Mouse (Mus musculus) lung, postnatal 10 days (tissue): ENCODE results near the gene Slc25a19.

Experiments
- DNase-seq: peaks from one replicate; pipeline ENCODE4 v3.0.0; 2021

Slc25a19 gene

DNA sequence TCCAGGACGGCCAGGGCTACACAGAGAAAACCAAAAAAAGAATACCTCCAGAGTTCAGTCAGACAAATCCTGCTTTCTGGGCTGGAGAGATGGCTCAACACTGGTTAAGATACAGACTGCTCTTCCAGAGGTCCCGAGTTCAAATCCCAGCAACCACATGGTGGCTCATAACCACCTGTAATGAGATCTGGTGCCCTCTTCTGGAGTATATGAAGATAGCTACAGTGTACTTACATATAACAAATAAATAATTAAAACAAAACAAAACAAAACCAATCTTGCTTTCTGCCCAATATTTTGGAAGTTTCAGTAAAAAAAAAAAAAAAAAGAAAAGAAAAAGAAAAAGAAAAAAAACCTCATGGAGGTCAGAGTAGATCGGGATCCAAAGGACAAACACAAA, 32.9 kb downstream of the Slc25a19 start:
- DNase-seq: no peak

DNA sequence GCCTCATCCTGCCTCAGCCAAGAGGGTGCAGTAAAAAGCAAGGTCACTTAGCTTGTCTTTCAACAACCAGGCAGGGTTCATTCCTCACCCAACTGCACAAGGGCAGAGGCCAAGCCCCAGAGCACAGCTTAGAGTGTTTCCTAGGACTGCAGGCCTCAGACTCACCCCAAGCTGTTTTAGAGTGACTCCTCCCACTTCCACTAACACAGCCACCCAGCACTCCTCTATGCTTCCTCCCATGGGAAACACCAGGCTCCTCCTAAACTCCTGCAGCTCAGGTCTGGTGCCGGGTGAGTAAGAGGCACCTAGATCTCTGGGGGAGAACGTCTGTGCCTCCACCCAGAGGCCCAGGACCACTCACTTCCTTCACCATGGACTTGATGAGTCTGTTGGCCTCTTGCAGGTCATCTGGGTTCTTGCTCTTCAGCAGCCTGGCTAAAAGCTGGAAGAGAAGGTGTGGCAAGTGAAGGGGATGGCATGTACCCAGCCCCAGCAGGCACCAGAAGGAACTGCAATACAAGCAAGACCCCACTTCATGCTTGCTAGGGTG, 37.5 kb downstream of the Slc25a19 start:
- DNase-seq: no peak

GRCm38 (mm10) chr11:115587984-115588383, 40.1 kb downstream of the Slc25a19 start:
- DNase-seq: no peak

- DNase-seq: no peak
Measured at GRCm38 (mm10) chr11:115586403-115586802, 41.7 kb downstream of the Slc25a19 start.

DNA sequence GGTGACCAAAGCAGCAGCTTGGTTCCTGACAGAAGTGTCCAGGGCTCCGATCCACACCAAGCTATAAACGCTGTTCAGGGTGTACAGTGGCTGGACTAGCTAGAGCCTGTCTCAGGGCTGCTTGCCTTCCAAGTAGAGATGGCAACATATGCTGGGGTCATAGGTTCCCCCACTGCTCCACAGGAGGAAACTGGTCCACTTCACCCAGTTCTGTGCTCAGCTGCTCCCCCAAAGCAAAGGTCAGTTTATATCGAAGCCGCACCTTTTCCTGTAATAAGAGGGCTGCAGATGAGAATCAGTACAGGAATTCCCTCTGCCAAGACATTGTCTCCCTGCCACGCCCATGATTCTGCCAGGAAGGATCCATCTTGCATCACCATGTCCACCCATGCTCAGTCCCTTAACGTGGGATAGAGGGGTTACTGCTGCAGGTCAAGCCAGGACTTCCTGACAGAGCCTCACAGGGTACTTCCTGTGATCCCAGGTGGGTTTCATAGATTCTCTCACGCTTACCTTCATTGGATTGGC, 42.5 kb downstream of the Slc25a19 start:
- peak; percentile 61 for DNase-seq

- DNase-seq: no peak
Measured at GRCm38 (mm10) chr11:115584376-115585073, 43.6 kb downstream of the Slc25a19 start.

GRCm38 (mm10) chr11:115582913-115583606, 45.0 kb downstream of the Slc25a19 start:
- no peak for DNase-seq

DNA sequence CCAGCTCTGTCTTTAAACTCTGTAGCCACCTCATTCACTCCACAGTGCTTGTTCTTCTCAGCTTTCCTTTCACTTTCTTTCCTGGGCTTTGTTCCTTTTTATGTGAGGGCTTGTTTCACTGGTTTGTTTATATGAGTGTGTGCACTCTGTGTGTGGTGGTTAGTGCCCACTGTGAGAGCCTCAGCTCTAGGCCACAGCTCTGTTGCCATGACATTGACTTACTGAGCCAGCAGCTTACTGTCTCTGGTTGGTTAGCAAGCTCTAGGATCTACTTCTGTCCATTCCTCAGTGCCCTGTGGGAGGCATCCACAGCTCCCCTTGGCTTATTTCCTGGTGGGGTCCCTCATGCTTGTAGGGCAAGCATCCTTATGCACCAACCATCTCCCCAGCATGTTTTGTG, 49.0 kb downstream of the Slc25a19 start:
- no peak for DNase-seq

- DNase-seq: no peak
Measured at GRCm38 (mm10) chr11:115564961-115565360, 63.1 kb downstream of the Slc25a19 start.
